Mouse (Mus musculus) layer of hippocampus, postnatal 25 days (tissue): Measurements from ENCODE around the gene Rbfox2. TPM values are rescaled to one million over a fixed set of nuclear protein-coding genes. Genes with fewer than 3 reads are reported as not detected.

Experiments used
- DNase-seq, 2 experiments: peaks; one replicate each; pipeline ENCODE4 v3.0.0; 2022; ENCODE audit warnings: mixed read lengths in 2 of 2, low spot score in 1 of 2; ENCODE audit errors: extremely low spot score in 1 of 2
- total RNA-seq, 2 experiments: library from RNA; stranded (reverse); gene quantifications; 2 replicates each; pipeline ENCODE4 v1.2.3; 2021

Gene Rbfox2
- total RNA-seq, 2 experiments from 2014 or later, result 220 to 233 TPM

DNA sequence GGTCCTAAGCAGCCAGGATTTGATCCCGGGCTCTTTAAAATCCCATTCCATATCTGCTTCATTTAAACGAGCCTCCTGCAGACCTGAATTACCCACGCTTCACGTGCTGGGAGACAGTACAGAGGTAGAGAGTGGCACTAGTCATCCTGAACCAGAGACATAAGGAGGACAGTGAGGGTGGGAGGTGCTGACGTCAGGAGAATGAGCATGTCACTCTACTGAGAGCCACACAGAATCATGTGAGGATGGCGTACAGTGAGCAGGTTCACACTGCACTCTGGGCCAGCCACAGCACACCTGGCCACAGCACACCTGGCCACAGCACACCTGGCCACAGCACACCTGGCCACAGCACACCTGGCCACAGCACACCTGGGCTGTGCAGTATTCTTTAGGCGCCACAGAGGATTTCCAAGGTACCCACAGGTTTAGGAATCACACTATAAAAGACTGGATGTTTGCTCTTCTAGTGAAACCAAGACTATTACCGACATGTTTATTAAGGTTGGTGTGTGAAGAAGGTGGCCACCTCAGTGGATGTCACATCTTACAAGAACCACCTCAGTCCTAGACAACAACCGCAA, 190.6 kb downstream of the Rbfox2 start:
- no peak for DNase-seq

DNA sequence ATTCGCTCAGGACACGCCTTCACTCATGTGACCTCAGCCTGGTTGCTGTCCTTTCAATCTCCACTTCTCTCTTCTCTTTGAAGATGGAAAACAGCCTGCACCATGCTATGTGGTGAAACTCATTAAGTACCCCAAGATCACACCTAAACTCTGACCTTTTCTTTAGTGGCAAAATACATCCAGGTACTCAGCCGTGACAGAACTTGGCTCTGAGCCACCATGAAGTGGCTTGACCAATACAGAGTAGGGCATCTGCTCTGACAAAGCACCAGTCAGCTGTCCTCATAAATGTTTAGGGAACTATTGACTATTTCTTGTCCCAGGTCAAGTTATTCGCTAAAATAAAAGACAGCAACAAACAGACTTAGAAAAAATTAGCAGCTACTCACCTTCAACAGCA, 191.3 kb downstream of the Rbfox2 start:
- no peak for DNase-seq

DNA sequence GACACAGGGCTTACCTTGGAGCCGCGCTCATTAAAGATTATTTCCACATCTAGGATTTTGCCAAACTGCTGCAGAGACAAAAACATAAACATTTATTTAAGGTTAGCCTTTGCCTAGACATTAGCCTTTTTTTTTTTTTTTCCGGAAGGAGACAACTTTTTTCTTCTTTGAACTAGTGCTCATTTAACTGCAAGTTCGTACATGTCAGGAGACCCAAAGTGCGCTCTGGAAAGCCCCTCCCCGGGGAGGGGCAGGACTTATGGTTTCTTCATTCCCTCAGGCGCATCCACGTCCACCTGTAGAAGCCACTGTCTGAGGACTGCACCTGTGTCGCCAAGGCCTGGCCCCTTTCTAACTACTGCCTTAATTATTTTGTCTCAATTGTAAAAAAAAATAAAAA, 193.2 kb downstream of the Rbfox2 start:
- DNase-seq, result no peak

DNA sequence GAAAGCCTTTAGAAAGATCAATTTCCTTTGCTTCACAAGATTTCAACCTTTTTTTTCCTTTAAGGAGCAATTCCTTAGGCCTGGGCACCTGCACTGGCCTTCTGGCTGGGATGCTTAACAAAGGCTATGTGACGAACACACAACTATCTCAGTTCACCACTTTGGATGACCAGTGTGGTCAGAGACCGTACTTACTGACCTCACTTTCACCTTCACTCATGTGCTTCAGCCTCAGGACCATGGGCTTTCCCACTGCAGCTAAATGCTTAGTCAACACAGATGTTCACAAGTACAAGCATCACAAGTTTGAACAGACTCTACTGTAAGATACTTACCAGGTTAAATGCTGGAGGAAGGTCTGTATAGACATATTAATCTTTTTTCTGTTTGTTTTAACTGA, 194.4 kb downstream of the Rbfox2 start:
- DNase-seq, result no peak

DNA sequence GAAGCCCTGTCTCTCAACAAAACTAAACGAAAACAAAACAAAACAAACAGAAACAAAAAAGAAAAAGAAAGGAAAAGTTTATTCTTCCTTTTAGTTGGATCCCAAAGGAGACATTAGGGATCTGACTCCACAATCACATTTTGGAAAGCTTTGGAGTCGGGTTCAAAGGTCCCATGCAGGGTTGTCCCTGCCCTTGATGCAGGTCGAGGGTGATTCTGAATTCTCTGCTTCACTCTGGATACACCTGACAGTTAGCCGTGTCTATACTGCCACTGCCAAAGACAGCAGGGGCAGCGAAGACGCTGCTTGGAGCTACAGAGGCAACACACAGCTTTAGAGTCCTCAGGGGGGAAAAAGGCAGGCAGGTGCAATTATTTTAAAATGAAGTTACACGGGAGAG, 194.9 kb downstream of the Rbfox2 start:
- no peak for DNase-seq

DNA sequence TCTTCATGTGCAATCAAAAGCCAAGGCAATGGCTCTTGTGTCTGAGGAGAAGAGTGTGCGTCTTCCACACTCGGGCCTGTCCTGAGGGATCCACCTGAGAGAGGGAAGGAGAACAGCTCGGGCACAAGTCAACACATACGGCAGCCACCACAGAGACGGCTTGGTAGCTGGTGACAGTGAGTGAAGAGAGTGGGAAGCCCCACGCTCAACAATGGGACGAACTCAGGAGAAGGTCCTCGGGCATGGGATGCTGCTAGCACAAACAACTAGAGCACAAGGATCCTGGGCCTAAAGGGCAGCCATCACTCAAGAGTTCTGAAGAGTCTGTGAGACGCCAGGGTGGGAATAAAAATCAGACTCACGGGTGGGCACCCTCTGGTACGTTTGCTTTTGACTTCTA, 196.4 kb downstream of the Rbfox2 start:
- no peak for DNase-seq

DNA sequence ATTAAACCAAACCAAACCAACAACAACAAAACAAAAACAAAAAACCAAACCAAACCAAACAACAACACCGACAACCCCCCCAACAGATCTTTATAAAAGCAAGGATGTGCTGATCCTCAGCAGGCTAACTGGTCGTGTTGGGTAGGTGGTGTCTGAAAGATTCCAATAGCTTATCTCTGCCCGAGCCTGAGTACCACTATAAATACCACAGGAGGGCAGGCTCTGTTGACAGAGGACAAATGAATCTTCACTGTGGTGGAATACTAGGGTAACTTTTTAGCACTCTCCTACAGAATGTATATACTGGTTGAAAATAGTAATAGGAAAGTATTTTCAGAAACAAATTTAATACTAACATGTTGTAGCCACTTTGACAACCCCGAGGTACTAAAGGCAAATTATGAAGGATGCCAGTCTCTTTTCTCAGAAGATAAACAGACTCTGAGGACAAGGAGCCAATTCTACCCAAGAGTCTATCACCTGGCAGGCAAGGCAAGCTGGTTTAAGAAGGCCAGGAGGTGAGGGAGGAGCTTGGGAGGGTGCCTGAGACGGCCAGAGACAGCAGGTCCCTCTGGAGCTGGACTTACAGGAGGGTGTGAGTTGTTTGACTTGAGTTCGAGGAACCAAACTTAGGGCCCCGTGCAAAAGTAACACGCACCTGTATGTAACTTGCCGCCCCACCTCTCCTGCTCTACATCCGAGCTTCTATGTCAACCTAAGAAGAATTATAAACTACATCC, 199.5 kb downstream of the Rbfox2 start:
- DNase-seq, result no peak

DNA sequence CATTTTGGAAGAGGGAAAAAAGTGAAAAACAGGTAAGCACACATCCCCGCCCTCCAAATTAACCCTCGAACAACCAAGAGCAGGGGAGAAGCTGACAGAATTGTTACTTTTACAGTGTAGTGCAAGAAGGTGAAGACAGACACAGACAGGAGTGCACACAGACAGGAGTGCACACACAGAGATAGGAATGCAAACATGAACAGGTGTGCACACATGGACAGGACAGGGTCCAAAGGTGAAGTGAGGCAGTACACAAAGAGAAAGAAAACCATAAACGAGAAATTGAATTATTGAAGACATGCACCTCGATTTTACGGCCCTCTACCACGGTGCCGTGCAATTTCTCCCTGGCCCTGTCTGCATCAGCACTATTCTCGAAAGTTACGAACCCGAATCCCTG, 201.5 kb downstream of the Rbfox2 start:
- no peak for DNase-seq

DNA sequence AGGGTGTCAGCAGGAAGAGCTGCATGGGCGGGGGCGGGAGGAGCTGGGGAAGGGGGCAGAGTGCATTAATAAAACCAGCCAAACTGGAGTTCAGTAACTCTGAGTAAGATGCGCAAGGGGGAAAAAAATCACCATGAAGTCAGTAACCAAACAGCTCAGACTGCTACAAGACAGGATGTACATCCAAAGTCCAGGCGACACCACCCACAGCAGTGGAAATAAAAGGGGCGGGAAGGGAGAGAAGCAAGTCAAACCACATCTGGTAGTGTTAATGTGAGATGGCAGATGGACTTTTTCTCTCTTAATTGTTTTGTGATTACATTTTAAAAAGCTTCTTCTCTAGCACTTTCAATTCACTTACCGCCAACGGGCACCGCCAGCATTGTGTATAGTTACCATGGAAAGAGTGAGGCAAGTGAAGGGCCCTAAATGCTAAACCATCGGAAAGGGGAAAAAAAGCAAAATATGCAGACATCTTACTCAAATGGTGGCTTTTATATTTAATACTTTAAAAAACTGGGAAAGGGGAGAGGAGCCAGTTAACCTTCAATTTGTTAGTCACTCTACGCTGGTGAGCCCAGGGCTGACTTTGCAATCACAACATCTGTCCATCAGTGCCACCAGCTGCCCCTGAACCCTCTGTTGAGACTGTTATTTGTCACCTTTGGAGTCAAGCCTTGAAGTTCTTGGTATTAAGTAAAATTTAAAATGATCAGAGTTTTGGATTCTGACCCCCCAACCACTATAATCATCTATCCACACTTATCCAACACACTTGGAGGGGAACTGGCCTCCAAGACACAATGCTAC, 202.2 kb downstream of the Rbfox2 start:
- no peak for DNase-seq

DNA sequence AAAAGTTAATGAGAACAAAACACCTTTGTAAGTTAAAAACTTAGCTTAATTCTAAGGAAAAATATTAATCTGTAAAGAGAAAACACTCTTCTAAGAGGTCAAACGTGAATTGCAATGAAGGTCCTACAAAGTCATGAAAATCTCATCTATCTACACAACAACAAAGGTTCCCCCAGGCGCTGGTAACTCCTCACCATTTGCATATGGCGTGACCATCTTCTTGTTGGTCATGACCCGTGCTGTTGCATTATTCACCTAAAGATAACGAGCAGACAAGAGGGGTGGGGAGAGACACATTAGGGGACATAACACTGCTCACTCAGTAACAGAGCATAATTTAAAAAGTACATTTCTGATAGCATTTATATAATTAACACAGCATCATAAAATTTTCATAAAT, 204.1 kb downstream of the Rbfox2 start:
- DNase-seq, result no peak

DNA sequence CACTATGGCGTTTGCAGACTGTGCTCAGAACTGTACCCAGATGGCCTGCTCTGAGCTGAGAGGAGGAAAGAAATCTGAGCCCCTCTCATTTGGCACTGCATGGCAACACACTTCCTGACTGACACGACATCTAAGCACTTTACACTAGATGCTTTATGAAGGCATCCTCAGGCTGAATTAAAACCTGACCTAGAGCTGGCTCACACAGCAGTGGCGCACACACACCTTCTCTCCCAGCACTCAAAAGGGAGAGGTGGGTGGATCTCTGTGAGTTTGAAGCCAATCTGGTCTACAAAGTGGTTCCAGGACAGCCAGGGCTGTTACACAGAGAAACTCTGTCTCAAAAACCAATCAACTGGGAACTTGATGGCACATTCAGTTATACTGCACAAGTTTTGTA, 207.0 kb downstream of the Rbfox2 start:
- DNase-seq, result no peak

DNA sequence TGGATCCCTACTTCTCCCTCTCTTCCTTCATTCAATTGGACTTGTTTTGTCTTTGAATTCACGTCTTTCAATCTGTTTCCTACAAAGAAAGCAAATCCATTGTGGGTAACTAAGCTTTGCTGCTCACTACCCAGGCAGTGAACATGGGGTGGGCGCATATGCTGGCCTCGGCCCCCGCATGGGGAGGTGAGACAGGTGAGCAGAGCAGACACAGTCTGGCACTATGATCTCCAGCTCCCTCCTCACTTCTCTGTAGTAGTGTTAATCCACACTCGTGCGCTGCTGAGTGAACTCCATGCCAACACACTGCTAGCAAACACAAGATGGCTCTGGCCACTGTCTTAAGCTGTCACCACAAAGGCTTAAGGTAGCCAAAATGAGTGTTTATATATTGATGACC, 209.4 kb downstream of the Rbfox2 start:
- DNase-seq, result no peak

DNA sequence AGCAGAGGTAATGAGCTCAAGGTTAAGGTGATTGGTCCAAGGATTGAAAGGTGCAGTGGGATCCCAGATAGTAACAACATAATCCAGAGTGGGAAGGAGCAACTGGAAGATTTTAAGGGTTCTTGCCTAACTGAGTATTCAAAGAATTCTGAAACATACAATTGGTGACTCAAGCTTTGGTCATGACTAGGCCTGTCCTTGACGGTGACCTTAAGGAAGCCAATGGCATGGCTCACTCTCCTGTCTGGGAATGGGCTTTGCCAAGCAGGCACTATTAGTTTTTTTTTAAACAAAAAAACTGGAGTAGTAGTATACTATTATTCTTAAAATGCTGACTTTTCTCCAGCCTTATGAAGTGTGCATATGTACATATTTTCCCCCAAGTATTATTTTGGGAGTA, 211.6 kb downstream of the Rbfox2 start:
- no peak for DNase-seq

DNA sequence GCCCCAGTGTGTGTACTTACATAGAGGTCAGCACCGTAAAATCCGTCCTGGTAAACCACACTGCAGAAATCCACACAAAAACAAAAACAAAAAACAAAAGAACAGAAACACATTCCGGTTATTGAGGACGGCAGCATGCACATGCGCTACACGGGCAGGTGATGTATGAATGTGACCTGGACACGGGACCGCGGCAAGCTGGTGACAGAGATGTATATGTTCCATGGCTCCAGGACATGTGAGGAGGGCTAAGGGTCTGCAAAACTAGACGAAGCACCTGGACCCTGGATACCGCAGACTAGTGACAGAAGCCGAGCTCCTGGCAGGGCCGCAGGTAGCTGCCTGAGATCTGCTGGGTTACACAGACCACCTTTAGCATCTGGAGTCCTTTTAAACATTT, 212.4 kb downstream of the Rbfox2 start:
- DNase-seq, result no peak

DNA sequence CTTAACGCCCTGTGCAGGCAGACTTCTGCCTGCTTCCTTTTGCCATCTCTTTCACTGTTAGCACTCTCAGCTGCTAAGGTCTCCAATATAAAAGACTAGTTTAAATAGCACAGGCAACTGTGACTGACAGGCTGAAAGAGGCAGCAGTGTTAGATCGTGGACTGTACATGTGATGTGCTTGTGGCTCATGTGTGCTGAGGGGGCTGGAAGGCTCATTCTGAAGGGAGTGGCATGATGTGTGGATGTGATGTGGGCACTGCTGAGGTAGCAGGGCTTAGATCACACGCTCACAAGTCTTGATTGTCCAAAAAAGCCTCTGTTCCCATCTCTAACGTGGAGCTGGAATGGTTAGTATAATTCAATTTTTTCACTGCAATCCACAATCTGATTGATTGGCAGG, 215.4 kb downstream of the Rbfox2 start:
- DNase-seq, result no peak

DNA sequence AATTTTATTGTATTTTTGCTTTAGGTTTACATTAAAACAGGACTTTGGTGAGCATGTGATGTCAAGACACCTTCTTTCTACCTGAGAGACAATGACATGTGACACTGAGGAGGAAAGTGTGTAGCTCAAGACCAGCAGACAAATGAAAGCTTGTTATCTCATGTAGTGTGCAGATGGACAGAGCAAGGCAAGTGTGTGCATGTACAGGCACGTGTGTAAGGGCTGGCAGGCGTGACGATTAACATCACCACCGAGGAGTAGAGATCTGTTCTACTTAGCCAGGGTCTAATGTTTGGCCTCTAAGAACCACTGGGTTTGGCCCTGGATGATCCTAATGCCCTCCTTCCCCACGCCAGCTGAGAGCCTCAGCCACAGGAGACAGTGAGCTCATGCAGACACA, 216.3 kb downstream of the Rbfox2 start:
- no peak for DNase-seq

DNA sequence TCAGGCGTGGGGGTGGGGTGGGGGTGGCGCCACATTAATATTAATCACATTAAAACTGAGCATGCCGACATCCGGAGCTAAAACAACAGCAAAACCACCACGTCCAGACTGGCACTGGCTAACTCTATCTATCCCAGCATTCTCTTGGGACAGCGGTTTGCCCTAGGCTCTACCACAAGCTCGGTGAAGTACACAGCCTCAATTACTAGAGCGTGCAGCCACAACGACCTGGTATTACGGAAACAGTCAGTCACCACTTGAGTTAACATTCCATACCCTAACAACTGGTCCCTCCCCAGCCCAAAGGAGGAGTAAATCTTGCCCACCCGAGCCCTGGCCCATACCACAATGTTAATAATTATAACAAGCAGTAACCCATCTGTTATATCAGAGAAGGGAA, 217.6 kb downstream of the Rbfox2 start:
- DNase-seq, result no peak

DNA sequence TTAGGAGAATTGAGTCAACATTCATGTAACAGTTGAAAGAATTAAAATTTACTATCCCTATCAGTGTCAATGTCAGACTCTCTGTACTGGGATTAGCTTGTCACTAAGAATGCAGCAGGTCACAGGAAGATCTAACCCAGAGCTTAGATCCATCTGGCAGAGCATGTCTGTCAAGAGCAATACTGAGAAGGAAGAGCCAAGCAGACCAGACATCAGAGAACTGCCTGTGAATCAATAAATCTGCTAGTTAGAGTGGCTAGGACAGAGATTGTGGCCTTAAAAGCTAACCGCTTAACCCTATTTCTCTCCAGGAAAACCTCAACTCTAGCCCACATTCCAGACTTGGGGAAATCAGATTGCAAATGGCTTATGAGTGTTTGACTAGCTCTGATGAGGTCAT, 220.3 kb downstream of the Rbfox2 start:
- DNase-seq, result no peak

DNA sequence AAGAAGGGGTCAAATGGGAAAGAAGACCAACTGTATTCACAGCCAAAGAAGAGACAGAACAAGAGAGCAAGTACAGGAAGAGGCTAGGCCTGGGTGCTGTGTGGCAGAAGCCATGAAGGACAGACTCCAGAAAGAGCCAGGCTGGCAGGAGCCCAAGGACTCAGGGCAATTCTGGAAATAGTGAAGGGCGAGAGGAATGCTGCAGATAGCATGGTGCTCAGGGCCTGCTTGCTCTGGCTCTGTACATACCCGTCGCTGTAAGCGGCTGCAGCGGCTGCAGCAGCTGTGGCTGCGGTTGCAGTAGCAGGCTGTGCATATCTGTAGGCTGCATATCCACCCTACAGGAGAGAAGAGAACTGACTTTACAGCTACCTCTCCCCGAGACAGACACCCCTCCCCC, 221.0 kb downstream of the Rbfox2 start:
- no peak for DNase-seq

DNA sequence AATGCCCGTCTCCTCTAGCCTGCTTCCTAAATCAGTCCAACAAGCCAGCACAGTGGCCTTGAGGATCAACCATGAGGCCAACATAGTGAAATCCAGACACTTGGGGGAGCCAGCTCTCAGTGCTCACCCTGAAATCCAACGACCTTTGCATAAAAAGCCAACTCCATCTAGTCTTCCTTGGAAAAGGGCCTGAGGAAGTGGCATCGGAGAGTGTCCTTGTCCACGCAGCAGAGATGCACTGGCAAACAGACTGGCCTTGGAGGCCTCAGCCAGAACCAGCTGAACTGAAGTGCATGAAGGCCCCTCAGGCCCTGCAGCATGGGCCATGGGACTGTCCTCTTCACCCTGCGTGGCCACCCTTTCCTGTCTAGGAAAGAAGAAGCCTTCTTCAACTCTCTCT, 225.3 kb downstream of the Rbfox2 start:
- no peak for DNase-seq

DNA sequence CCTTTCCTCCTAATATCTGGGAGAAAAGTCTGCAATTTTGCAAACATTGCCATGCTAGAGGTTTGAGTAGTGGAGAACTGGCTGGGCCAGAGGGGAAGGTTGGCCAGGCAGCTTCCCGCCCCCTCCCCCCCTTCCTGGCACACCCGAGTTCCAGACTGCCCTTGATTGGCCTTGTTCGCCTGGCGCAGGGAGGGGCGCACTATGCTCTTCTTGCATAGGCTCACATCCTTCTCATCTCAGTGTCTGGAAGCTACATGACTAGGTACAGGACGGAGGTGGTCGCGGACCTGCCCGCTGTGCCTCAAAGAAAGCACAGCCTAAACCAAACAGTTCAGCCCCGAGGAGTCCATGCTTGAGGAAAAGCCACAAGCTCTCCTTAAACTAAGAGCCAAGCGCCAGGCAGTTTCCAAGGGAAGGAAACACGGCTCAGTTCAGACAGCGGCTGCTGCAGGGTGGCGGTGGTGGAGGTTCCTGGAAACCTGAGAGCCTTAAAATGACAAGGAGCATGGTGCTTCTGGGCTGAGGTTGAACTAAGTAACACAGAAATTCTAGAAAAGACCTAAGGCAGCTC, 226.0 kb downstream of the Rbfox2 start:
- DNase-seq, result no peak
